Mouse (Mus musculus) kidney, adult 2 months (tissue): ENCODE measurements at regions not wholly inside any gene's neighbourhood (a gene's known extent, or its start where the extent isn't known, plus 50 kb on each side); places are given as distances from the start of the nearest gene placed in this dataset.

Experiments
- DNase-seq: peaks from one replicate; pipeline ENCODE4 v3.0.0; 2021
- H3K27ac ChIP-seq: fragments of 200-500 bp; 2 replicates; pipeline ENCODE4 v1.5.1; 2012; ENCODE audit warnings: low read depth, low read length, control low read depth, inconsistent platforms; ENCODE audit not compliant: insufficient read depth
- H3K27me3 ChIP-seq: fragments of 200-500 bp; replicated peaks from 2 replicates; pipeline ENCODE4 v1.6.1; 2012; ENCODE audit warnings: mild to moderate bottlenecking, moderate library complexity, low read length, inconsistent platforms; ENCODE audit not compliant: control insufficient read depth, insufficient read depth
- H3K36me3 ChIP-seq: fragments of 200-500 bp; 2 replicates; pipeline ENCODE4 v1.6.1; 2012; ENCODE audit warnings: mild to moderate bottlenecking, moderate library complexity, low read length, inconsistent platforms; ENCODE audit not compliant: control insufficient read depth, insufficient read depth
- H3K4me1 ChIP-seq: fragments of 200-500 bp; 2 replicates; pipeline ENCODE4 v1.6.1; 2011; ENCODE audit warnings: low read length; ENCODE audit not compliant: control insufficient read depth, insufficient read depth
- H3K4me3 ChIP-seq: fragments of 200-500 bp; 2 replicates; pipeline ENCODE4 v1.5.1; 2011; ENCODE audit warnings: mild to moderate bottlenecking, low read depth, low read length, control low read depth; ENCODE audit not compliant: insufficient read depth
- CTCF ChIP-seq: fragments of 200-500 bp; conservative IDR thresholded peaks from 2 replicates; pipeline ENCODE4 v1.5.1; 2011; ENCODE audit warnings: low read depth, mild to moderate bottlenecking, control low read depth, low read length, moderate library complexity, mixed read lengths; ENCODE audit not compliant: insufficient read depth, insufficient read length
- POLR2A ChIP-seq: fragments of 200-500 bp; IDR thresholded peaks from one replicate; pipeline ENCODE4 v1.6.1; 2011; ENCODE audit warnings: low read depth, low read length, control low read depth
- WGBS: fragments of 180-500 bp; shearing (Covaris S2); methylation state at CpG from one replicate; pipeline ENCODE4 v1.1.7; 2018; 5-methylcytosine and 5-hydroxymethylcytosine counted together

- no peaks in the 10 kb centered on the region for H3K27me3 ChIP-seq
- no peaks in the 10 kb centered on the region for H3K4me1 ChIP-seq
- WGBS = 34% methylated on average over 1 of the region's 1 CpGs
- no peak overlapping the region for H3K4me3 ChIP-seq
- DNase-seq = peak; percentile 76
- no peak overlapping the region for H3K27ac ChIP-seq
- TF ChIP-seq CTCF = no peak
- TF ChIP-seq POLR2A = no peak
- no peaks in the 10 kb centered on the region for H3K36me3 ChIP-seq
These were observed 100.0 kb upstream of the Nox4 start for GRCm38 (mm10) chr7:87145896-87146295.

- 71% methylated on average over 3 of the region's 3 CpGs for WGBS
- H3K27ac ChIP-seq = no peak overlapping the region
- H3K27me3 ChIP-seq = no peaks in the 10 kb centered on the region
- DNase-seq = no peak
- H3K4me3 ChIP-seq = no peak overlapping the region
- H3K4me1 ChIP-seq = no peaks in the 10 kb centered on the region
- no peaks in the 10 kb centered on the region for H3K36me3 ChIP-seq
- TF ChIP-seq POLR2A (no peak), CTCF (no peak)
These were observed 98.2 kb upstream of the Nox4 start for GRCm38 (mm10) chr7:87147703-87148102.

- WGBS = 32% methylated on average over 1 of the region's 1 CpGs
- no peaks in the 10 kb centered on the region for H3K36me3 ChIP-seq
- H3K4me3 ChIP-seq = no peak overlapping the region
- no peaks in the 10 kb centered on the region for H3K4me1 ChIP-seq
- H3K27ac ChIP-seq = no peak overlapping the region
- DNase-seq = peak; percentile 14
- TF ChIP-seq POLR2A (no peak), CTCF (no peak)
- no peaks in the 10 kb centered on the region for H3K27me3 ChIP-seq
These were observed 97.2 kb upstream of the Nox4 start for GRCm38 (mm10) chr7:87148681-87149080.

- TF ChIP-seq POLR2A (no peak), CTCF (no peak)
- no peaks in the 10 kb centered on the region for H3K4me1 ChIP-seq
- H3K36me3 ChIP-seq = no peaks in the 10 kb centered on the region
- DNase-seq = peak; percentile 79
- H3K27ac ChIP-seq = no peak overlapping the region
- H3K27me3 ChIP-seq = no peaks in the 10 kb centered on the region
- H3K4me3 ChIP-seq = no peak overlapping the region
These were observed 94.9 kb upstream of the Nox4 start for GRCm38 (mm10) chr7:87150991-87151390.

- no peaks in the 10 kb centered on the region for H3K27me3 ChIP-seq
- H3K36me3 ChIP-seq = no peaks in the 10 kb centered on the region
- TF ChIP-seq POLR2A (no peak), CTCF (no peak)
- WGBS = 77% methylated on average over 2 of the region's 2 CpGs
- no peak overlapping the region for H3K4me3 ChIP-seq
- no peak overlapping the region for H3K27ac ChIP-seq
- H3K4me1 ChIP-seq = no peaks in the 10 kb centered on the region
- no peak for DNase-seq
These were observed 59.3 kb upstream of the Nox4 start for GRCm38 (mm10) chr7:87186443-87187153.

- Histone ChIP-seq H3K27ac (no peak overlapping the region), H3K4me3 (no peak overlapping the region), H3K36me3 (no peaks in the 10 kb centered on the region), H3K27me3 (no peaks in the 10 kb centered on the region), H3K4me1 (no peaks in the 10 kb centered on the region)
- TF ChIP-seq CTCF (no peak), POLR2A (no peak)
- no peak for DNase-seq
- 47% methylated on average over 1 of the region's 1 CpGs for WGBS
These were observed 50.2 kb upstream of the Nox4 start for GRCm38 (mm10) chr7:87195647-87196046.
